Mouse (Mus musculus) ES-Bruce4 (cell line): ENCODE data around the gene Suox.

Experiments used
- CTCF ChIP-seq: IDR thresholded peaks from one replicate; pipeline ENCODE4 v1.8.1; 2011; ENCODE audit warnings: low read depth, low read length
- POLR2A ChIP-seq: IDR thresholded peaks from one replicate; pipeline ENCODE4 v1.8.1; 2011; ENCODE audit warnings: low read length; ENCODE audit not compliant: insufficient read depth

- TF ChIP-seq CTCF (no peak), POLR2A (no peak)
Measured at GRCm38 (mm10) chr10:128671148-128671547, 2.7 kb downstream of the Suox start.
